Mouse (Mus musculus) forebrain, embryonic 15.5 days (tissue): ENCODE data around the gene Zfp810. TPM values are rescaled to one million over a fixed set of nuclear protein-coding genes. Genes with fewer than 3 reads are reported as not detected.

Experiments
- ATAC-seq: fragments of 200-750 bp; cut with Nextera tagmentation; replicated peaks from 2 replicates; pipeline ENCODE4 v1.8.0; 2017; ENCODE audit warnings: mild to moderate bottlenecking, moderate TSS enrichment, moderate library complexity
- H3K27ac ChIP-seq: fragments of 300-500 bp; sonication (generic); replicated peaks from 2 replicates; pipeline ENCODE4 v1.5.1; 2015; ENCODE audit warnings: mild to moderate bottlenecking, inconsistent platforms
- H3K27me3 ChIP-seq: fragments of 300-500 bp; sonication (generic); 2 replicates; pipeline ENCODE4 v1.6.1; 2015; ENCODE audit warnings: inconsistent platforms
- H3K36me3 ChIP-seq: fragments of 300-500 bp; sonication (generic); 2 replicates; pipeline ENCODE4 v1.6.1; 2015; ENCODE audit warnings: mild to moderate bottlenecking, inconsistent platforms
- H3K4me1 ChIP-seq: fragments of 300-500 bp; sonication (generic); 2 replicates; pipeline ENCODE4 v1.6.1; 2015; ENCODE audit warnings: inconsistent platforms
- H3K4me2 ChIP-seq: fragments of 300-500 bp; sonication (generic); replicated peaks from 2 replicates; pipeline ENCODE4 v1.6.1; 2015; ENCODE audit warnings: mild to moderate bottlenecking, inconsistent platforms
- H3K4me3 ChIP-seq: fragments of 300-500 bp; sonication (generic); 2 replicates; pipeline ENCODE4 v1.5.1; 2015; ENCODE audit warnings: mild to moderate bottlenecking, inconsistent platforms
- H3K9ac ChIP-seq: fragments of 300-500 bp; sonication (generic); replicated peaks from 2 replicates; pipeline ENCODE4 v1.6.1; 2015; ENCODE audit warnings: mild to moderate bottlenecking, inconsistent platforms
- H3K9me3 ChIP-seq: fragments of 300-500 bp; sonication (generic); 2 replicates; pipeline ENCODE4 v1.6.1; 2016; ENCODE audit warnings: inconsistent platforms
- WGBS: fragments of 180-500 bp; shearing (Covaris S2); methylation state at CpG from one replicate; pipeline ENCODE4 v1.1.7; 2015; ENCODE audit warnings: mixed read lengths; 5-methylcytosine and 5-hydroxymethylcytosine counted together
- polyA plus RNA-seq: library from polyadenylated mRNA; unstranded; fragments of >200 nt; fragmentation: Nextera tagmentation; extraction: Ambion mirVana; gene quantifications from 2 replicates; pipeline ENCODE4 v1.2.1, GENCODE M21; 2015

The Zfp810 gene
- polyA plus RNA-seq = 36.2 and 36.8 TPM in 2 replicates

DNA sequence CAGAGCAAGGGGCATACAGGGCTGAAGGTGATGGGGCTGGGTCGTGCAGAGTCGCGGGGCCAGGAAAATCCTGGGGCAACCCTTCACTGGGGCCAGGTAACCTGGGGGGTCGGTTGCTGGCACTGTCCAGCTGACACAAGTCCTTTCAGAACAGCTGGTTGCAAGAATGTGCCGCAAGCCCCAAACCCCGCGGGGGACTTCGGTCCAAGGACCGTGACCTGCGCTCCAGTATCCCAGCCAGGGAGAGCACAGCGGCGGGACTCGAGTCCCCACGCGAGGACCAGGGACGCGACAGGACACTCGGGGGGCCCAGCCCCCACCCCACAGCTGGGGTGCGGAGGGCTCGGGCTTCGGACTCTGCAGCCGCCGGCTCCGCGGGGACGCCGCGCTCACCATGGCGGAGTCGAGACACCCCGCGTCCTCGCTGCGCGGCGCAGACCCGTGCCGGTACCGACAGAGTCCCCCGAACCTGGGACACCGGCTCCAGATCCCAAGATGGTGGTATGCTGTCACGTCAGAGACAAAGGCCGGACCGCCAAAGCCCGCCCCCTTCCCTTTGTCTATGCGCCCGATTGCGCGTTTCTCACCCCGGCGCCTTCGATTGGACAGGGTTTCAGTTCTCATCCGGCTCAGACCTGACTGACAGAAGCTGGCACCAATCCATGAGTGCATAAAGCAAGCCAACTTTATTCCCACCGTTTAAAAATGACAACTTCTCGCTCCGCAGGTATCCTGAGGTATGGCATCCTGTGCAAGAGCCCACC, at the start of gene Zfp810:
Zfp810 (minus strand) TSS at position 493 of the 764 bp plus-strand sequence.
- Histone ChIP-seq H3K36me3 (peaks cover 28% of the 10 kb centered on the region), H3K27ac (peak within 1 kb of the TSS; percentile 95), H3K4me2 (peak within 1 kb of the TSS; percentile 56), H3K9ac (peak within 1 kb of the TSS; percentile 98), H3K9me3 (peaks cover 10% of the 10 kb centered on the region; the same call in 1 of the 2 replicates), H3K27me3 (no peaks in the 10 kb centered on the region), H3K4me1 (peaks cover 14% of the 10 kb centered on the region), H3K4me3 (peak within 1 kb of the TSS; percentile 98)
- WGBS = under 1% methylated on average over 56 of the region's 56 CpGs
- ATAC-seq = peak; percentile 100

DNA sequence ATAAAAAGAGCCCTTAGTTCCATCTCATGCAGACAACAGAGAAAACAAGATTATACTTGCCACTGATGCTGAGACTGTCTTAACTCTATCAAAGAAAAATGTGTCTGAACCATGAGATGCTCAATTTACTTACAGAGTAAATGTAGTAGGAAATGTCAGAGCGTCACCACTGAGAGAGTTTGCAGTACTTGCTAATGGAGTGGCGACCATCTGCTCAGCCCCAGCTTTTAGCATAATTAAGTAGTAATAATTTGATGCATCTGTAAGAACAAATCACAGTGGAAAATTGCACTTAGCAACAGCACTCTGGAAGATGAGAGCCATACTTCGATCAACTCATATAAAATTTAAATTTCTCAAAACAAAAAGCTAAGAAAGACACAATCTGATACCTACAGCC, 48.5 kb upstream of the Zfp810 start:
- ATAC-seq = 0 out of 2 replicates have a peak, but pooled peaks have one; percentile 35
- WGBS = 43% methylated on average over 3 of the region's 3 CpGs
- H3K4me3 ChIP-seq = no peak overlapping the region

DNA sequence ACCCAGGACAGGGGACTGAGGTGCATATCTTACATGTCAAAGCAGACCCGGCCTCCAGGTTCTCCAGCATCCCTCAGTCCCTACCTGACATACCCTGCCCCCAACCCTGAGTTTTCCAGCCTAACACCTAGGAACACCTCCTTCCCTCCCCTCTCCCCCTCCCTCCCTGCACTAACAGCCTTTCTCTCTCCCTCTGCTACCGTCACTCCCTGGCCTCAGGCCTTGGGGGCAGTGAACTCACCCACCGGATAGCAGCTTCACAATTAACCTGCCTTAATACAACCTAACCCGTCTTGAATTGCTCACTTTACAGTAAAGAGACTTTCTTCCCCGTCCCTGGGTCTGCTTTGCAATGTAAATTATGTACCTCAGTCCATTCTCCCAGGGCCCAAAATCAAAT, 46.5 kb upstream of the Zfp810 start:
- 83% methylated on average over 5 of the region's 5 CpGs for WGBS
- no peak for ATAC-seq
- no peaks in the 10 kb centered on the region for H3K27me3 ChIP-seq
- no peak overlapping the region for H3K4me2 ChIP-seq
- H3K4me3 ChIP-seq = no peak overlapping the region
- H3K27ac ChIP-seq = no peak overlapping the region
- no peaks in the 10 kb centered on the region for H3K9me3 ChIP-seq
- 0 out of 2 replicates have a peak, but pooled peaks cover 2% of the 10 kb centered on the region for H3K4me1 ChIP-seq
- peaks cover 19% of the 10 kb centered on the region for H3K36me3 ChIP-seq
- no peak overlapping the region for H3K9ac ChIP-seq

More for the DNA sequence above, 48.5 kb upstream of the Zfp810 start:
- Histone ChIP-seq H3K9me3 (no peaks in the 10 kb centered on the region), H3K27ac (no peak overlapping the region), H3K27me3 (no peaks in the 10 kb centered on the region), H3K4me2 (no peak overlapping the region), H3K4me1 (0 out of 2 replicates have a peak, but pooled peaks cover 2% of the 10 kb centered on the region), H3K9ac (no peak overlapping the region), H3K36me3 (peaks cover 27% of the 10 kb centered on the region)

DNA sequence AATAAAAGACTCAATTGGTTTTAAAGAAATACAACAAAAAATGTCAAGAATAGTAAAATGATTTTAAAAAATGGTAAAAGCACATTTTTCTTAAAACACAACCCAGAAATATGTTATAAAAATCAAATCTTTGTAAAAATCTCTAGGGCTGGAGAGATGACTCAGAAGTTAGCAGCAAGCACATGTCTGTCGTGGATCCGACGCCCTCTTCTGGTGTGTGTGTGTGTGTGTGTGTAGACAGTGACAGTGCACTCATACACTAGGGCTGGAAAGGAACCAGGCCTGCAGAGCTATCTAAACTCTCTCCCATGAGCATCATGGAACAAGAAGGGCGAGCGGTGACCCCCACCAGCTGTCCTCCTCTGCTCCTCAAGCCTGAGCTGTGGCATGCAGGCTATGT, 46.0 kb upstream of the Zfp810 start:
- H3K4me2 ChIP-seq = no peak overlapping the region
- no peak overlapping the region for H3K4me3 ChIP-seq
- H3K27me3 ChIP-seq = no peaks in the 10 kb centered on the region
- H3K4me1 ChIP-seq = 0 out of 2 replicates have a peak, but pooled peaks cover 2% of the 10 kb centered on the region
- H3K9me3 ChIP-seq = no peaks in the 10 kb centered on the region
- WGBS = 95% methylated on average over 5 of the region's 5 CpGs
- H3K27ac ChIP-seq = no peak overlapping the region
- peaks cover 21% of the 10 kb centered on the region for H3K36me3 ChIP-seq
- no peak for ATAC-seq
- no peak overlapping the region for H3K9ac ChIP-seq

DNA sequence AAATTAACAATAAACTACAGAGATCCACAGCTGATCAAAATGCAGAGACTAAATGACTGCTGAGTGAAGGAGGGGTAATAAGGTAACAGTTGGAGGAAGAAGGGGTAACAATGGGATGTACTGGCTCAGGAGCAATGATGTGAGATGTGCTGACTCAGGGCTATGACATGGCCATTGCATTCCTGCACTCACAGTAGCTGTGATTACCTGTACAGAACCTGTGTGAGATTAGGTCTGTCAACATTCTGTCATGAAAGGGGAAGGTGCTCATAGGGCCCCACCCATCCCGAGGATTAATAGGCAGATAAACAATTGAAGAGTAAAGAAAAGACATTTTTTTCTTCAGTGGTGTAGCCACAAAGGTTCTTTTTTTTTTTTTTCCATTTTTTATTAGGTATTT, 32.9 kb upstream of the Zfp810 start:
- Histone ChIP-seq H3K9ac (no peak overlapping the region), H3K4me3 (no peak overlapping the region), H3K4me2 (no peak overlapping the region), H3K9me3 (no peaks in the 10 kb centered on the region), H3K27ac (no peak overlapping the region), H3K36me3 (peaks cover 11% of the 10 kb centered on the region; the same call in 1 of the 2 replicates), H3K27me3 (no peaks in the 10 kb centered on the region), H3K4me1 (no peaks in the 10 kb centered on the region)
- ATAC-seq = no peak
- 87% methylated on average over 1 of the region's 1 CpGs for WGBS

DNA sequence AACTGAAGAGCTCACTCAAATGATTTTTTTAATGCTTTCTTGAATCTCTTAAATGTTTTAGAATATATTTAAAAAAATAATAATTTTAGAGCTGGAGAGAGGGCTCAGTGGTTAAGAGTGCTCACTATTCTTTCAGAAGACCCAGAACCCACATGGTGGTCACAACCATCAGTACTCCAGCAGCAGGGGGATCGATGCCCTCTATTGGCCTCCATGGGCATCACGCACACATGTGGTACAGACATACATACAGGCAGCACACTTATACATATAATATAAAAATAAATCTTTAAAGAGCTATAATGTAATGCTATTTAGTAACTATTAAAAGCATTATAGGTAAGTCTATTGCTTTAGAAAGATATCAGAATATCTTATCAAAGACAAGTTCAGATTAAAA, 29.8 kb upstream of the Zfp810 start:
- Histone ChIP-seq H3K4me1 (no peaks in the 10 kb centered on the region), H3K4me3 (no peak overlapping the region), H3K9ac (no peak overlapping the region), H3K4me2 (no peak overlapping the region), H3K9me3 (no peaks in the 10 kb centered on the region), H3K27ac (no peak overlapping the region), H3K36me3 (peaks cover 17% of the 10 kb centered on the region; the same call in 1 of the 2 replicates), H3K27me3 (no peaks in the 10 kb centered on the region)
- ATAC-seq = no peak
- WGBS = 95% methylated on average over 2 of the region's 2 CpGs

DNA sequence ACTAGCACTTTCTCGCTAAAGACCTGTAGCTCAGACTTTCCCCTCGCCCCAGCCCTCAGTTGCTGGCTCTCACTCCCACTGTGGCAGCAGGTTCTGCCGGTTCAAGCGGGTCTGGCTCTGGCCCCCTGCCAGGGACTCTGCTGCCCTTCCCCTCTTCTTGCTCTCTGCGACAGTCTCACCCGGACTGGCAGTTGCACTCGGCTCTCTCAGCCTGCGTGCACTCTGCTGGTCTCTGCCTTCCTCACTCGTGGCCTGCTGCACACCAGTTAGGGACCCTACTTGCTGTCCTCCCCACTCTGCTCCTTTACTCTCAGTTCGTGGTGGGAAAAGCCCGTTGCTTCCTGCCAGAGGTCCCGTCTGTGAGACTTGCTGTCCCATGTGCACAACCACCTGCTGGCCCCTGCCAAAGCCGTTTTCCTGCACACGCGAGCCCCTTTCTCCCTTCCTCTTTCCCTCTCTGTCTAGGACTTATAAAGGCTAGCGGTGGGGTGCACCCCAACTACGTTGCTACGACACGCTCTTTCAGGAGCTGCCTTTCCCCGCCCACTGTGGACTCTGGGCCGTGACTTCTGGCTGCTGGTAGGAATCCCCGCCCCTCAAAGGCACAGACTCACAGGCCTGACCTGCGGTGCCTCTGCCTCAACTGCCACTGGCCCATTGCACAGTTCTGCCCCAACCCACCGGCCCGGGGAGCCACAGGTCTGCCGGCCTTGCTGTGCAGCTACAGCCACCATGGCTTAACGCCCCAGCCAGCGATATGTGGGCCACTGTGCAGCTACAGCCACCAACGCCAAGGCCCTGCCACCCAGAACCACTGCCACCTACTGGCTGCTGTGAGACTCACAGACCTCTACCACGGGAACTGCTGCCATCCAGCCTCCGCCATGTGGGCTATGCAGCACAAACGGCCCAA, 20.3 kb upstream of the Zfp810 start:
- Histone ChIP-seq H3K4me2 (peak overlapping the region; percentile 95), H3K36me3 (0 out of 2 replicates have a peak, but pooled peaks cover 3% of the 10 kb centered on the region), H3K9me3 (no peaks in the 10 kb centered on the region), H3K4me1 (peaks cover 12% of the 10 kb centered on the region), H3K27ac (no peak overlapping the region), H3K27me3 (no peaks in the 10 kb centered on the region), H3K4me3 (peak overlapping the region; percentile 48), H3K9ac (peak overlapping the region; percentile 53)
- ATAC-seq = peak; percentile 98
- 1% methylated on average over 32 of the region's 32 CpGs for WGBS

DNA sequence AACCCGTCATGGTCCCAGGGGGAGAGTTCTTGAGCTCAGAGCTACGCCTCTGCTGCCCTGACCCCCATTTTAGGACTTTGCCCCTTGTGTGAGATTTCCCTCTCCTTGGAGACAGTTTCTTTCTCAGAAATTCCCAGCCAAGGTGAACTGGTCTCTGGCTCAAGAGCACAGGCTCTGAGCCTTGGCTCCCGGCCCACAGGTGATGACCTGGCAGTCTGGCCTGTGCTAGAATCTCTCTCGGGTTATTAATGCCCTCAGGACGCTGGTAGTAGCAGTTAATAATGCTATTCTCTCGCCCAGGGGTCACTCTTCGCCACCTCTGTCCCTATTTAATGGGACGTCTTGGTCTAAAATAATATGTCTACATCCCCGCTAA, 19.6 kb upstream of the Zfp810 start:
- Histone ChIP-seq H3K9ac (peak overlapping the region; percentile 53; the same call in 1 of the 2 replicates), H3K4me3 (peak overlapping the region; percentile 48)

DNA sequence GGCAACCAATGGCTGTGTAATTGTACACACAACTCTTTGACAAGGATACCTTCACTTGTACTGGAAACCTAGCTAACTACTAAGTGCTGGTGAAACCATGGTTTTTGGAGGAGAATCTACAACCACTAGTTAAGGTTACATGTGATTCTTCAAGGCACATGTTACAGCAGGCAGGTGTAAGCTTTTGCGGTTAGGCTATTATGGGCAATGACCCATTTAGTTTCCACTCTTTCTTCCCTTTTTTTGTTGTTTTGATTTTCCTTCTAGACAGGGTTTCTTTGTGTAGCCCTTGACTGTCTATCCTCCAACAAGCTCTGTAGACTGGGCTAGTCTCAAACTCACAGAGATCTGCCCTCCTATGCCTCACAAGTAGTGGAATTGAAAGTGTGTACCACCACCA, 17.1 kb upstream of the Zfp810 start:
- no peaks in the 10 kb centered on the region for H3K36me3 ChIP-seq
- 97% methylated on average over 1 of the region's 1 CpGs for WGBS
- no peaks in the 10 kb centered on the region for H3K27me3 ChIP-seq

More for the DNA sequence above, 19.6 kb upstream of the Zfp810 start:
- Histone ChIP-seq H3K27me3 (no peaks in the 10 kb centered on the region), H3K4me1 (peaks cover 12% of the 10 kb centered on the region), H3K27ac (no peak overlapping the region), H3K9me3 (no peaks in the 10 kb centered on the region), H3K36me3 (no peaks in the 10 kb centered on the region), H3K4me2 (peak overlapping the region; percentile 95)
- ATAC-seq = no peak
- WGBS = 17% methylated on average over 9 of the region's 9 CpGs

DNA sequence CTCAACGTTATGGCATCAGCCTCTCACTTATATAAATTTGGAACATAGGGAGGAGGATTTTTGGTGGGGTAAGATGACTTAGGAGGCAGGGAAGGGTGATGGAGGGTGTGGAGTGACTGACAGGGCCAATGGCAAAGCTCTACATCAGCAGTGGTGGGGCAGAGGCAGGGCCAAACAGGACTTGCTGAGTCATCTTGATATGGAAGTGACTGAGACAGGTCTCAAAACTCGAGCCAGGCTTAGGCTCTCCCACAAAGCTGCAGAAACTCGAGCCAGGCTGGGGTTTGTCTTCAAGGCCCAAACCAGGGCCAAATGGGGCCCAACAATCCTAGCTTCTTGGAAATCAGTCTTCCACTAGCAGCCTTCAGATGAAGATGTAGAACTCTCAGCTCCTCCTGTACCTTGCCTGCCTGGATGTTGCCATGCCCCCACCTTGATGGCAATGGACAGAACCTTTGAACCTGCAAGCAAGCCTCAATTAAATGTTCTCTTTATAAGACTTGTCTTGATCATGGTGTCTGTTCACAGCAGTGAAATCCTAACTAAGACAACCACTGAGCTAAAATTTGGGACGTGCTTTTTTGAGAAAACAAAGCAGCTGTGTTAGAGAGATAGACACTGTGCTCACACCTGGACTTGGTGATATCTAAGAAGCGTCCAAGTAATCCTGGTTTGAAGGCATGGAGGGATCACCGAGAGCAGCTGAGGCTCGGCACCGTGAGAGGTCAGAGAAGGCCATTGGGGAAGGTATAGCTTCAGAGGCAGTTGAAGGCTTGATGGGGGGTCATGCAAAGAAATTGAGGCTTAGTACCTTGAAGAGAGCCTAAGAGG, 15.1 kb upstream of the Zfp810 start:
- 82% methylated on average over 8 of the region's 8 CpGs for WGBS
- no peak for ATAC-seq

More for the DNA sequence above, 17.1 kb upstream of the Zfp810 start:
- ATAC-seq = no peak
- Histone ChIP-seq H3K4me3 (no peak overlapping the region), H3K9me3 (no peaks in the 10 kb centered on the region), H3K27ac (no peak overlapping the region), H3K4me2 (no peak overlapping the region), H3K4me1 (peaks cover 12% of the 10 kb centered on the region), H3K9ac (no peak overlapping the region)

DNA sequence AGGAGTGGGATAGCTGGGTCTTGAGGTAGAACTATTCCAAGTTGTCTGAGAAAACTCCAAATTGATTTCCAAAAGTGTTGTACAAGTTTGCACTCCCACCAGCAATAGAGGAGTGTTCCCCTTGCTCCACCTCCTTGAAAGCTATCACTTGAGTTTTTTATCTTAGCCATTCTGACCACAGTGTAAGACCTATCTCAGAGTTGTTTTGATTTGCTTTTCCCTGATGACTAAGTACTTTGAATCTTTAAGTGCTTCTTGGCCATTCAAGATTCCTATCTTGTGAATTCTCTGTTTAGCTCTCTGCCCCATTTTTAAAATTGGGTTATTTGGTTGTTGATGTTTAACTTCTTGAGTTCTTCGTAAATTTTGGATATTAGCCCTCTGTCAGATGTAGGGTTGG, 11.7 kb upstream of the Zfp810 start:
- ATAC-seq = no peak
- no peak overlapping the region for H3K4me2 ChIP-seq
- H3K9ac ChIP-seq = no peak overlapping the region
- H3K27me3 ChIP-seq = no peaks in the 10 kb centered on the region
- no peaks in the 10 kb centered on the region for H3K36me3 ChIP-seq
- H3K27ac ChIP-seq = no peak overlapping the region
- H3K4me3 ChIP-seq = no peak overlapping the region
- H3K4me1 ChIP-seq = no peaks in the 10 kb centered on the region
- 88% methylated on average over 1 of the region's 1 CpGs for WGBS
- no peaks in the 10 kb centered on the region for H3K9me3 ChIP-seq

More for the DNA sequence above, 15.1 kb upstream of the Zfp810 start:
- Histone ChIP-seq H3K4me3 (no peak overlapping the region), H3K36me3 (no peaks in the 10 kb centered on the region), H3K4me2 (no peak overlapping the region), H3K27ac (no peak overlapping the region), H3K4me1 (peaks cover 5% of the 10 kb centered on the region), H3K27me3 (no peaks in the 10 kb centered on the region), H3K9me3 (no peaks in the 10 kb centered on the region), H3K9ac (no peak overlapping the region)
